Mouse (Mus musculus) brain, embryonic 14.5 days (tissue): Measurements from ENCODE around the gene Crocc2. TPM values are rescaled to one million over a fixed set of nuclear protein-coding genes. Genes with fewer than 3 reads are reported as not detected.

Experiments
- DNase-seq: peaks from one replicate; pipeline ENCODE4 v3.0.0-alpha.2; 2011; ENCODE audit warnings: low read depth
- CTCF ChIP-seq: fragments of 200-500 bp; IDR thresholded peaks from 2 replicates; pipeline ENCODE4 v1.5.1; 2012; ENCODE audit warnings: inconsistent platforms, mild to moderate bottlenecking, moderate library complexity, borderline replicate concordance; ENCODE audit not compliant: insufficient read depth, insufficient read length; ENCODE audit errors: extremely low read depth
- POLR2A ChIP-seq: fragments of 200-500 bp; IDR thresholded peaks from 2 replicates; pipeline ENCODE4 v1.6.1; 2012; ENCODE audit warnings: mild to moderate bottlenecking, inconsistent platforms, borderline replicate concordance; ENCODE audit not compliant: poor library complexity, insufficient read depth, insufficient read length, severe bottlenecking; ENCODE audit errors: extremely low read depth
- polyA plus RNA-seq: library from polyadenylated mRNA; depleted of rRNA; stranded (reverse); fragments of >200 nt; gene quantifications from 2 replicates; pipeline ENCODE4 v1.2.3, GENCODE M21; 2012; rRNA removed

Gene Crocc2
- 0.44 and 0.51 TPM in 2 replicates for polyA plus RNA-seq

- TF ChIP-seq POLR2A: no peak
- no peak for TF ChIP-seq CTCF
- DNase-seq: peak; percentile 38
These were observed at the start of gene Crocc2 for GRCm38 (mm10) chr1:93168295-93168775. Crocc2 (plus strand) TSS chr1:93168725.

GRCm38 (mm10) chr1:93118816-93119215 is 49.7 kb upstream of the Crocc2 start:
- TF ChIP-seq CTCF (no peak), POLR2A (no peak)
- peak; percentile 11 for DNase-seq

- TF ChIP-seq POLR2A (no peak), CTCF (no peak)
- no peak for DNase-seq
These were observed 45.2 kb upstream of the Crocc2 start for GRCm38 (mm10) chr1:93123179-93123854.

GRCm38 (mm10) chr1:93124066-93124465 is 44.5 kb upstream of the Crocc2 start:
- TF ChIP-seq CTCF (no peak), POLR2A (no peak)
- no peak for DNase-seq

GRCm38 (mm10) chr1:93125256-93125655 is 43.3 kb upstream of the Crocc2 start:
- peak; percentile 15 for DNase-seq
- TF ChIP-seq POLR2A (no peak), CTCF (no peak)

GRCm38 (mm10) chr1:93128209-93128608 is 40.3 kb upstream of the Crocc2 start:
- no peak for TF ChIP-seq CTCF
- TF ChIP-seq POLR2A: no peak
- no peak for DNase-seq

- TF ChIP-seq POLR2A (no peak), CTCF (peak; percentile 62; the same call in 1 of the 2 replicates)
- DNase-seq: peak; percentile 56
These were observed 39.7 kb upstream of the Crocc2 start for GRCm38 (mm10) chr1:93128710-93129349.

- DNase-seq: no peak
- no peak for TF ChIP-seq CTCF
- TF ChIP-seq POLR2A: no peak
These were observed 38.1 kb upstream of the Crocc2 start for GRCm38 (mm10) chr1:93130242-93130983.

- TF ChIP-seq CTCF: no peak
- TF ChIP-seq POLR2A: no peak
- no peak for DNase-seq
These were observed 35.8 kb upstream of the Crocc2 start for GRCm38 (mm10) chr1:93132676-93133075.

GRCm38 (mm10) chr1:93135036-93135526 is 33.4 kb upstream of the Crocc2 start, which contains the start of gene Agxt:
Agxt (plus strand) TSS chr1:93135240.
- TF ChIP-seq POLR2A (no peak), CTCF (no peak)
- DNase-seq: no peak

GRCm38 (mm10) chr1:93138534-93138933 is 30.0 kb upstream of the Crocc2 start:
- TF ChIP-seq POLR2A (no peak), CTCF (no peak)
- DNase-seq: peak; percentile 3
